In genomic region chr11:116586310-116586709, GRCm38 (mm10) we compare ENCODE assay signal across 10 mouse cellular contexts. TPM values are rescaled to one million over a fixed set of nuclear protein-coding genes. Genes with fewer than 3 reads are reported as not detected.
DNase-seq lines count a peak whose midpoint lies in the region; ATAC-seq and TF ChIP-seq lines count a peak whose summit lies in the region.
"Had no signal": no experiment of that assay in that cellular context is flagged by ENCODE, and none has a peak within 500 bp of the region (broad histone marks: within the 10 kb centered on the region; RNA-seq: fewer than 3 reads in every experiment).

TSS of gene Aanat (plus strand) at chr11:116586432.

- DNase-seq in liver, postnatal 0 days, result no peak
- no peak for DNase-seq in thymus, adult 18-20 months
- DNase-seq in spleen, postnatal 4 days (ENCODE audit: low spot score in 2 of 2), result no peak

- no peak within 1 kb of the TSS for H3K4me3 ChIP-seq in liver, embryonic 15.5 days (replicated peaks)
- no peak within 1 kb of the TSS for H3K4me3 ChIP-seq in liver, postnatal 0 days (ENCODE audit: low read depth, low read length)
- H3K4me3 ChIP-seq in embryonic facial prominence, embryonic 15.5 days (replicated peaks), result no peak within 1 kb of the TSS
- no peak within 1 kb of the TSS for H3K4me3 ChIP-seq in intestine, embryonic 15.5 days (replicated peaks)
- no peak within 1 kb of the TSS for H3K4me3 ChIP-seq in neural tube, embryonic 14.5 days (ENCODE audit: low read depth, low read length)

- no peak within 1 kb of the TSS for H3K27ac ChIP-seq in liver, embryonic 15.5 days (replicated peaks)
- H3K27ac ChIP-seq in liver, postnatal 0 days (ENCODE audit: low read depth), result no peak within 1 kb of the TSS
- H3K27ac ChIP-seq in embryonic facial prominence, embryonic 15.5 days (replicated peaks), result no peak within 1 kb of the TSS
- no peak within 1 kb of the TSS for H3K27ac ChIP-seq in intestine, embryonic 15.5 days
- H3K27ac ChIP-seq in neural tube, embryonic 14.5 days (ENCODE audit: low read depth, low read length), result 0 out of 2 replicates have a peak within 1 kb of the TSS, but pooled peaks have one; percentile 16

- no peaks in the 10 kb centered on the region for H3K36me3 ChIP-seq in liver, embryonic 15.5 days (replicated peaks)
- no peaks in the 10 kb centered on the region for H3K36me3 ChIP-seq in liver, postnatal 0 days (replicated peaks; ENCODE audit: insufficient read depth, low read length)
- no peaks in the 10 kb centered on the region for H3K36me3 ChIP-seq in embryonic facial prominence, embryonic 15.5 days
- no peaks in the 10 kb centered on the region for H3K36me3 ChIP-seq in intestine, embryonic 15.5 days
- H3K36me3 ChIP-seq in neural tube, embryonic 14.5 days (ENCODE audit: control insufficient read depth, insufficient read depth, low read length), result no peaks in the 10 kb centered on the region

- H3K4me2 ChIP-seq in liver, embryonic 15.5 days, result no peak within 1 kb of the TSS
- no peak within 1 kb of the TSS for H3K4me2 ChIP-seq in liver, postnatal 0 days (ENCODE audit: low read depth, low read length)
- peak within 1 kb of the TSS; percentile 36 for H3K4me2 ChIP-seq in embryonic facial prominence, embryonic 15.5 days (replicated peaks)
- 0 out of 2 replicates have a peak within 1 kb of the TSS, but pooled peaks have one; percentile 2 for H3K4me2 ChIP-seq in intestine, embryonic 15.5 days (replicated peaks)
- 0 out of 2 replicates have a peak within 1 kb of the TSS, but pooled peaks have one; percentile 5 for H3K4me2 ChIP-seq in neural tube, embryonic 14.5 days (ENCODE audit: low read depth, low read length)

- H3K9ac ChIP-seq in liver, embryonic 15.5 days, result no peak within 1 kb of the TSS
- H3K9ac ChIP-seq in liver, postnatal 0 days (replicated peaks), result no peak within 1 kb of the TSS
- H3K9ac ChIP-seq in embryonic facial prominence, embryonic 15.5 days, result no peak within 1 kb of the TSS
- no peak within 1 kb of the TSS for H3K9ac ChIP-seq in intestine, embryonic 15.5 days
- no peak within 1 kb of the TSS for H3K9ac ChIP-seq in neural tube, embryonic 14.5 days (replicated peaks; ENCODE audit: low read depth, low read length)

- H3K4me1 ChIP-seq in liver, embryonic 15.5 days (replicated peaks), result peaks cover 40% of the 10 kb centered on the region
- peaks cover 7% of the 10 kb centered on the region for H3K4me1 ChIP-seq in liver, postnatal 0 days (ENCODE audit: insufficient read depth)
- peaks cover 23% of the 10 kb centered on the region; the same call in 1 of the 2 replicates for H3K4me1 ChIP-seq in embryonic facial prominence, embryonic 15.5 days
- H3K4me1 ChIP-seq in intestine, embryonic 15.5 days (replicated peaks), result no peaks in the 10 kb centered on the region
- H3K4me1 ChIP-seq in neural tube, embryonic 14.5 days (ENCODE audit: control insufficient read depth, insufficient read depth, low read length), result 0 out of 2 replicates have a peak, but pooled peaks cover 10% of the 10 kb centered on the region

- 0 out of 2 replicates have a peak, but pooled peaks have one; percentile 5 for ATAC-seq in liver, embryonic 15.5 days (ENCODE audit: insufficient read depth)
- ATAC-seq in liver, postnatal 0 days, result no peak
- ATAC-seq in embryonic facial prominence, embryonic 15.5 days (ENCODE audit: insufficient number of reproducible peaks, low FRiP score, low TSS enrichment, low read depth), result no peak
- ATAC-seq in intestine, embryonic 15.5 days, result no peak
- no peak for ATAC-seq in neural tube, embryonic 14.5 days (ENCODE audit: low read depth)

- no peak for TF ChIP-seq CTCF in liver, postnatal 0 days (IDR thresholded peaks at IDR 0.05; ENCODE audit: low read depth)

- 57% methylated on average over 5 of the region's 5 CpGs for WGBS in liver, embryonic 15.5 days (ENCODE audit: insufficient replicate concordance)
- WGBS in liver, postnatal 0 days (ENCODE audit: insufficient replicate concordance), result 72% methylated on average over 5 of the region's 5 CpGs
- 54% methylated on average over 5 of the region's 5 CpGs for WGBS in embryonic facial prominence, embryonic 15.5 days
- WGBS in intestine, embryonic 15.5 days, result 65% methylated on average over 5 of the region's 5 CpGs
- 60% methylated on average over 5 of the region's 5 CpGs for WGBS in neural tube, embryonic 14.5 days

- no peaks in the 10 kb centered on the region for H3K9me3 ChIP-seq in liver, embryonic 15.5 days (replicated peaks)
- no peaks in the 10 kb centered on the region for H3K9me3 ChIP-seq in liver, postnatal 0 days (ENCODE audit: low read length)
- no peaks in the 10 kb centered on the region for H3K9me3 ChIP-seq in embryonic facial prominence, embryonic 15.5 days (replicated peaks)
- no peaks in the 10 kb centered on the region for H3K9me3 ChIP-seq in intestine, embryonic 15.5 days
- H3K9me3 ChIP-seq in neural tube, embryonic 14.5 days (ENCODE audit: control insufficient read depth, low read length), result no peaks in the 10 kb centered on the region

- H3K27me3 ChIP-seq in liver, embryonic 15.5 days, result peaks cover 51% of the 10 kb centered on the region
- no peaks in the 10 kb centered on the region for H3K27me3 ChIP-seq in liver, postnatal 0 days (ENCODE audit: insufficient read depth, low read length)
- H3K27me3 ChIP-seq in embryonic facial prominence, embryonic 15.5 days, result 0 out of 2 replicates have a peak, but pooled peaks cover 6% of the 10 kb centered on the region
- H3K27me3 ChIP-seq in intestine, embryonic 15.5 days (replicated peaks), result no peaks in the 10 kb centered on the region
- H3K27me3 ChIP-seq in neural tube, embryonic 14.5 days (ENCODE audit: control insufficient read depth, insufficient read depth, low read length), result no peaks in the 10 kb centered on the region
- H3K27me3 ChIP-seq: Patski had no signal

- no peak for TF ChIP-seq EP300 in liver, postnatal 0 days (IDR thresholded peaks at IDR 0.05; ENCODE audit: low read depth)

RNA-seq across cellular contexts. Expression of gene Aanat, which starts in this region (rescaled TPM):
- polyA plus RNA-seq in liver, embryonic 15.5 days (2015; fragmentation: Nextera tagmentation; extraction: Ambion mirVana), result not detected in 2 replicates
- polyA plus RNA-seq in liver, postnatal 0 days (2015; fragmentation: Nextera tagmentation; extraction: Ambion mirVana), result not detected in 2 replicates
- not detected in 2 replicates for polyA plus RNA-seq in embryonic facial prominence, embryonic 15.5 days (2015; fragmentation: Nextera tagmentation; extraction: Ambion mirVana)
- not detected in 2 replicates for polyA plus RNA-seq in intestine, embryonic 15.5 days (2015; fragmentation: Nextera tagmentation; extraction: Ambion mirVana)
- polyA plus RNA-seq in neural tube, embryonic 14.5 days (2014; fragmentation: Nextera tagmentation; extraction: Ambion mirVana), result 0.26 and 0.40 TPM in 2 replicates
- polyA plus RNA-seq: liver, adult 2 months; Patski; thymus, adult 2 months had no signal

Comparison
In these comparisons a context has a peak if more than half of its experiments do, and no peak if none do; other contexts are left out.
1. Peak in ATAC-seq in liver, embryonic 15.5 days; RNA of the gene not detected or under 1 TPM.
2. H3K4me2 ChIP-seq: peak in embryonic facial prominence, embryonic 15.5 days (single experiment), intestine, embryonic 15.5 days (single experiment) and neural tube, embryonic 14.5 days (single experiment); none in liver, embryonic 15.5 days (single experiment) and liver, postnatal 0 days (single experiment).